Comparison of ENCODE assay signal across 30 mouse cellular contexts in genomic region chr17:12106255-12106654, GRCm38 (mm10). TPM values are rescaled to one million over a fixed set of nuclear protein-coding genes. Genes with fewer than 3 reads are reported as not detected.
DNase-seq lines count a peak whose midpoint lies in the region; ATAC-seq and TF ChIP-seq lines count a peak whose summit lies in the region.
"Had no signal": no experiment of that assay in that cellular context is flagged by ENCODE, and none has a peak within 500 bp of the region (broad histone marks: within the 10 kb centered on the region; RNA-seq: fewer than 3 reads in every experiment).

No protein-coding gene starts in this region.

- TF ChIP-seq CTCF in testis, adult 2 months (IDR thresholded peaks at IDR 0.05; ENCODE audit: control insufficient read depth, insufficient read depth, insufficient replicate concordance, low read depth, low read length) = no peak

- H3K9me3 ChIP-seq in forebrain, embryonic 14.5 days (replicated peaks; ENCODE audit: control insufficient read depth, low read length) = no peaks in the 10 kb centered on the region
- H3K9me3 ChIP-seq in forebrain, embryonic 16.5 days (ENCODE audit: control insufficient read depth, low read length) = no peaks in the 10 kb centered on the region
- H3K9me3 ChIP-seq: embryonic facial prominence, embryonic 15.5 days; forebrain, embryonic 13.5 days; hindbrain, embryonic 15.5 days; kidney, embryonic 15.5 days; limb, embryonic 10.5 days; limb, embryonic 15.5 days; liver, embryonic 13.5 days had no signal

- H3K9ac ChIP-seq in forebrain, embryonic 14.5 days (ENCODE audit: low read length) = no peak overlapping the region
- no peak overlapping the region for H3K9ac ChIP-seq in forebrain, embryonic 16.5 days (replicated peaks; ENCODE audit: low read depth, low read length)
- H3K9ac ChIP-seq: embryonic facial prominence, embryonic 15.5 days; forebrain, embryonic 13.5 days; heart, embryonic 13.5 days; hindbrain, embryonic 15.5 days; kidney, embryonic 15.5 days; limb, embryonic 15.5 days; liver, embryonic 13.5 days; midbrain, embryonic 13.5 days had no signal

- 0 out of 2 replicates have a peak, but pooled peaks cover 2% of the 10 kb centered on the region for H3K4me1 ChIP-seq in forebrain, embryonic 14.5 days (ENCODE audit: control insufficient read depth, insufficient read depth, low read length)
- H3K4me1 ChIP-seq in forebrain, embryonic 16.5 days (replicated peaks; ENCODE audit: control insufficient read depth, insufficient read depth, low read length) = no peaks in the 10 kb centered on the region
- H3K4me1 ChIP-seq in testis, adult 2 months (ENCODE audit: control insufficient read depth, insufficient read depth, low read length) = no peaks in the 10 kb centered on the region
- H3K4me1 ChIP-seq: embryonic facial prominence, embryonic 15.5 days; forebrain, embryonic 13.5 days; heart, embryonic 13.5 days; hindbrain, embryonic 15.5 days; kidney, embryonic 15.5 days; limb, embryonic 10.5 days; limb, embryonic 15.5 days; megakaryocyte, embryonic 14.5 days; midbrain, embryonic 13.5 days had no signal

- no peaks in the 10 kb centered on the region for H3K36me3 ChIP-seq in forebrain, embryonic 14.5 days (ENCODE audit: control insufficient read depth, insufficient read depth, low read length)
- no peaks in the 10 kb centered on the region for H3K36me3 ChIP-seq in forebrain, embryonic 16.5 days (ENCODE audit: control insufficient read depth, insufficient read depth)
- no peaks in the 10 kb centered on the region for H3K36me3 ChIP-seq in testis, adult 2 months (ENCODE audit: control insufficient read depth, insufficient read depth, low read length)
- H3K36me3 ChIP-seq: embryonic facial prominence, embryonic 15.5 days; heart, embryonic 13.5 days; hindbrain, embryonic 15.5 days; kidney, embryonic 15.5 days; limb, embryonic 10.5 days; limb, embryonic 15.5 days; liver, embryonic 13.5 days; midbrain, embryonic 13.5 days had no signal

- peak; percentile 54; the same call in 1 of the 2 replicates for ATAC-seq in forebrain, embryonic 14.5 days
- ATAC-seq in forebrain, embryonic 16.5 days = no peak
- ATAC-seq: forebrain, embryonic 13.5 days; lung, postnatal 0 days; midbrain, embryonic 13.5 days; Patski had no signal

- no peak overlapping the region for H3K27ac ChIP-seq in forebrain, embryonic 14.5 days (ENCODE audit: low read depth, low read length)
- no peak overlapping the region for H3K27ac ChIP-seq in forebrain, embryonic 16.5 days (ENCODE audit: low read length)
- no peak overlapping the region for H3K27ac ChIP-seq in testis, adult 2 months (ENCODE audit: control insufficient read depth, insufficient read depth, low read depth, low read length)
- H3K27ac ChIP-seq: embryonic facial prominence, embryonic 15.5 days; forebrain, embryonic 13.5 days; gastrocnemius, adult 2 months; heart, embryonic 13.5 days; hindbrain, embryonic 15.5 days; kidney, embryonic 15.5 days; limb, embryonic 10.5 days; limb, embryonic 15.5 days; midbrain, embryonic 13.5 days had no signal

- H3K4me3 ChIP-seq in forebrain, embryonic 14.5 days (ENCODE audit: low read depth, low read length) = no peak overlapping the region
- H3K4me3 ChIP-seq in forebrain, embryonic 16.5 days (replicated peaks; ENCODE audit: low read length) = no peak overlapping the region
- peak overlapping the region; percentile 24; the same call in 1 of the 2 replicates for H3K4me3 ChIP-seq in testis, adult 2 months (ENCODE audit: control insufficient read depth, low read depth, low read length)
- H3K4me3 ChIP-seq: embryonic facial prominence, embryonic 15.5 days; forebrain, embryonic 13.5 days; gastrocnemius, adult 2 months; heart, embryonic 13.5 days; hindbrain, embryonic 15.5 days; kidney, embryonic 15.5 days; limb, embryonic 10.5 days; limb, embryonic 15.5 days; liver, embryonic 13.5 days; megakaryocyte, embryonic 14.5 days; midbrain, embryonic 13.5 days had no signal

- H3K27me3 ChIP-seq in forebrain, embryonic 14.5 days (replicated peaks; ENCODE audit: control insufficient read depth, insufficient read depth, low read length) = no peaks in the 10 kb centered on the region
- no peaks in the 10 kb centered on the region for H3K27me3 ChIP-seq in forebrain, embryonic 16.5 days (replicated peaks; ENCODE audit: control insufficient read depth, insufficient read depth, low read length)
- H3K27me3 ChIP-seq in testis, adult 2 months (ENCODE audit: control insufficient read depth, insufficient read depth, low read length) = no peaks in the 10 kb centered on the region
- H3K27me3 ChIP-seq: CH12.LX; embryonic facial prominence, embryonic 15.5 days; forebrain, embryonic 13.5 days; hindbrain, embryonic 15.5 days; kidney, embryonic 15.5 days; limb, embryonic 15.5 days; liver, embryonic 13.5 days; midbrain, embryonic 13.5 days; Patski had no signal

- no peak overlapping the region for H3K4me2 ChIP-seq in forebrain, embryonic 14.5 days (ENCODE audit: low read length)
- no peak overlapping the region for H3K4me2 ChIP-seq in forebrain, embryonic 16.5 days (ENCODE audit: low read length)
- H3K4me2 ChIP-seq: embryonic facial prominence, embryonic 15.5 days; forebrain, embryonic 13.5 days; heart, embryonic 13.5 days; hindbrain, embryonic 15.5 days; kidney, embryonic 15.5 days; limb, embryonic 15.5 days; liver, embryonic 13.5 days; midbrain, embryonic 13.5 days had no signal

- 44% methylated on average over 4 of the region's 4 CpGs for WGBS in forebrain, embryonic 14.5 days
- WGBS in forebrain, embryonic 16.5 days = 49% methylated on average over 4 of the region's 4 CpGs

- DNase-seq in cerebellum, adult 9-10 months = peak; percentile 31
- no peak for DNase-seq in cerebellum, adult 11 months
- DNase-seq in forebrain, embryonic 14.5 days (ENCODE audit: low spot score) = peak; percentile 46
- no peak for DNase-seq in testis, postnatal 10 days (ENCODE audit: low spot score)
- no peak for DNase-seq in c-Kit-positive CD71-positive TER-119-positive erythroid progenitor cells, embryonic 14.5 days (ENCODE audit: low spot score)
- DNase-seq: adrenal gland, postnatal 14 days; gastrocnemius, adult 2 months; heart, postnatal 10 days; kidney, adult 18-20 months; kidney, postnatal 25 days; liver, embryonic 13.5 days; lung, adult 18-20 months; lung, postnatal 4 days; retina, postnatal 1 day; right cerebral cortex, postnatal 14 days; thymus, postnatal 14 days had no signal

- no peak for TF ChIP-seq POLR2A in testis, adult 2 months (IDR thresholded peaks at IDR 0.05; ENCODE audit: control insufficient read depth, low read depth, low read length)

RNA-seq across cellular contexts. Expression of gene Agpat4, which starts 12.2 kb away (rescaled TPM):
- 16.1 and 25.5 TPM in 2 replicates for polyA plus RNA-seq in forebrain, embryonic 14.5 days (2014; fragmentation: Nextera tagmentation; extraction: Ambion mirVana)
- 49.1 and 57.6 TPM in 2 replicates for polyA plus RNA-seq in forebrain, embryonic 16.5 days (2015; fragmentation: Nextera tagmentation; extraction: Ambion mirVana)
- polyA plus RNA-seq in testis, adult 2 months (2012; rRNA removed) = 10.8 and 18.4 TPM in 2 replicates

Comparison
In these comparisons a context has a peak if more than half of its experiments do, and no peak if none do; other contexts are left out.
1. DNase-seq: peak in cerebellum, adult 9-10 months (single experiment) and forebrain, embryonic 14.5 days (single experiment); none in cerebellum, adult 11 months (single experiment), testis, postnatal 10 days (single experiment) and c-Kit-positive CD71-positive TER-119-positive erythroid progenitor cells, embryonic 14.5 days (single experiment).